Mouse (Mus musculus) ES-E14 (cell line): ENCODE data around the gene Gab1. TPM values are rescaled to one million over a fixed set of nuclear protein-coding genes. Genes with fewer than 3 reads are reported as not detected.
A peak's percentile ranks its signal among the peaks of the same experiment; 100 is the strongest.

ENCODE experiments used
- DNase-seq: peaks from one replicate; pipeline ENCODE4 v3.0.0-alpha.2; 2013; ENCODE audit warnings: low read depth, low spot score
- H3K27ac ChIP-seq: 2 replicates; pipeline ENCODE4 v1.5.1; 2012; ENCODE audit warnings: low read depth, mild to moderate bottlenecking, low read length, moderate library complexity, mixed read lengths; ENCODE audit not compliant: poor library complexity, insufficient read depth, severe bottlenecking
- H3K36me3 ChIP-seq: 2 replicates; pipeline ENCODE4 v1.6.1; 2012; ENCODE audit warnings: mild to moderate bottlenecking, low read length, moderate library complexity, mixed read lengths; ENCODE audit not compliant: control insufficient read depth, poor library complexity, insufficient read depth, severe bottlenecking
- H3K4me1 ChIP-seq, 2 experiments: fragments of 150-350 bp in 1 of 2; sonication (generic) in 1 of 2; 2 replicates each; pipeline ENCODE4 v1.6.1; 2012; ENCODE audit warnings: low read length in 2 of 2, mild to moderate bottlenecking in 1 of 2, mixed read lengths in 1 of 2; ENCODE audit not compliant: control insufficient read depth in 2 of 2, insufficient read depth in 2 of 2, poor library complexity in 1 of 2
- H3K4me3 ChIP-seq, 2 experiments: fragments of 150-350 bp in 1 of 2; sonication (generic) in 1 of 2; 2 replicates each; pipeline ENCODE4 v1.5.1; 2012; ENCODE audit warnings: low read length in 2 of 2, low read depth in 1 of 2, mild to moderate bottlenecking in 1 of 2, mixed read lengths in 1 of 2; ENCODE audit not compliant: insufficient read depth in 1 of 2, poor library complexity in 1 of 2, severe bottlenecking in 1 of 2
- H3K9ac ChIP-seq: 2 replicates; pipeline ENCODE4 v1.6.1; 2012; ENCODE audit warnings: low read depth, mild to moderate bottlenecking, low read length, mixed read lengths; ENCODE audit not compliant: poor library complexity, insufficient read depth, severe bottlenecking
- H3K9me3 ChIP-seq: fragments of 150-350 bp; sonication (generic); 2 replicates; pipeline ENCODE4 v1.6.1; 2012; ENCODE audit warnings: low read depth, mild to moderate bottlenecking, low read length; ENCODE audit not compliant: control insufficient read depth, insufficient read depth
- CHD2 ChIP-seq: IDR thresholded peaks from 2 replicates; pipeline ENCODE4 v1.6.1; 2014; ENCODE audit warnings: mild to moderate bottlenecking, low read depth, low read length, inconsistent platforms
- HCFC1 ChIP-seq: IDR thresholded peaks from 2 replicates; pipeline ENCODE4 v1.6.1; 2012; ENCODE audit warnings: low read length, inconsistent platforms, borderline replicate concordance; ENCODE audit not compliant: insufficient read depth
- MAFK ChIP-seq: IDR thresholded peaks from 2 replicates; pipeline ENCODE4 v1.6.1; 2014; ENCODE audit warnings: mild to moderate bottlenecking, low read depth, low read length, inconsistent platforms; ENCODE audit not compliant: insufficient read depth
- ZC3H11A ChIP-seq: IDR thresholded peaks from 2 replicates; pipeline ENCODE4 v1.6.1; 2012; ENCODE audit warnings: low read depth, mild to moderate bottlenecking, inconsistent platforms, low read length, borderline replicate concordance
- ZNF384 ChIP-seq: IDR thresholded peaks from 2 replicates; pipeline ENCODE4 v1.6.1; 2012; ENCODE audit warnings: low read depth, low read length, inconsistent platforms
- in situ Hi-C, 2 experiments: fragments of 600-800 bp; cut with MboI; formaldehyde crosslinking; loops; one replicate each; pipeline ENCODE4 v1.15.1; 2025; ENCODE audit warnings: low sequenced_read_pairs in 2 of 2, inconsistent platforms in 1 of 2; ENCODE audit not compliant: unreplicated experiment in 2 of 2
- total RNA-seq: library from RNA; depleted of rRNA; stranded (reverse); fragments of 300-350 nt; gene quantifications from 2 replicates; pipeline ENCODE4 v1.2.3, GENCODE M21; 2012

Gab1 gene
- total RNA-seq, 1 experiment, result 70.9 TPM

GRCm38 (mm10) chr8:80792214-80792613 is 88.1 kb downstream of the Gab1 start:
- Histone ChIP-seq H3K9ac (no peak overlapping the region), H3K4me3 (no peak overlapping the region), H3K4me1 (peaks cover 0 to 2% of the 10 kb centered on the region in 2 experiments; a peak in 2 of 4 replicates), H3K27ac (peak overlapping the region; percentile 41; the same call in 1 of the 2 replicates), H3K9me3 (no peaks in the 10 kb centered on the region), H3K36me3 (peaks cover 48% of the 10 kb centered on the region)
- in situ Hi-C loops, result no loop called here
- no peak for DNase-seq
- TF ChIP-seq HCFC1, result no peak
- TF ChIP-seq CHD2, result no peak
- no peak for TF ChIP-seq MAFK
- no peak for TF ChIP-seq ZC3H11A
- no peak for TF ChIP-seq ZNF384

DNA sequence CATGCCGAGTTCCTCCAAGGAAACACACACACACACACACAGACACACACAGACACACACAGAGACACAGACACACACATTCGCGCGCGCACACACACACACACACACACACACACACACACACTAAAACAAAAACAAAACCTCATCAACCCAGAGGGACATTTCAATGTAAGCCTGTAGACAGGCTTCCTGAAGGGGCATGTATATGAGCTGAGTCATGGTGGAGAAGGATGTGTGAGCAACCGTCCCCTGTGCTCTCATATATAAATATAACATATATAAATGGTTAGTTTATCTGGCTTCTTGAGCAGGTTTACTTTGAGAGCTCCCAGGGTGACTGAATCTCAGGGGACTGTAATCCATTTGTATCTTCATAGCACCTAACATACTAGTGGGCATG is 91.0 kb downstream of the Gab1 start:
- Histone ChIP-seq H3K27ac (no peak overlapping the region), H3K36me3 (peaks cover 59% of the 10 kb centered on the region), H3K9ac (no peak overlapping the region), H3K4me3 (no peak overlapping the region), H3K9me3 (no peaks in the 10 kb centered on the region), H3K4me1 (peaks cover 0 to 2% of the 10 kb centered on the region in 2 experiments; a peak in 2 of 4 replicates)
- DNase-seq, result no peak
- TF ChIP-seq ZC3H11A, result no peak
- no peak for TF ChIP-seq ZNF384
- no peak for TF ChIP-seq HCFC1
- no peak for TF ChIP-seq CHD2
- TF ChIP-seq MAFK, result no peak
- in situ Hi-C loops, result no loop called here

GRCm38 (mm10) chr8:80784559-80784958 is 95.8 kb downstream of the Gab1 start:
- DNase-seq, result no peak
- TF ChIP-seq ZNF384, result no peak
- TF ChIP-seq HCFC1, result no peak
- no peak for TF ChIP-seq ZC3H11A
- TF ChIP-seq CHD2, result no peak
- TF ChIP-seq MAFK, result no peak
- Histone ChIP-seq H3K9me3 (no peaks in the 10 kb centered on the region), H3K4me3 (no peak overlapping the region), H3K27ac (no peak overlapping the region), H3K9ac (no peak overlapping the region), H3K36me3 (peaks cover 57% of the 10 kb centered on the region), H3K4me1 (no peaks in the 10 kb centered on the region)
- in situ Hi-C loops, result no loop called here

- in situ Hi-C loops, result no loop called here
- TF ChIP-seq CHD2, result no peak
- no peak for TF ChIP-seq ZNF384
- TF ChIP-seq HCFC1, result no peak
- TF ChIP-seq MAFK, result no peak
- TF ChIP-seq ZC3H11A, result no peak
- H3K9ac ChIP-seq, result no peak overlapping the region
- H3K4me1 ChIP-seq, result no peaks in the 10 kb centered on the region
- peaks cover 55% of the 10 kb centered on the region for H3K36me3 ChIP-seq
- H3K27ac ChIP-seq, result no peak overlapping the region
- DNase-seq, result no peak
- H3K9me3 ChIP-seq, result no peaks in the 10 kb centered on the region
- no peak overlapping the region for H3K4me3 ChIP-seq
Observed at GRCm38 (mm10) chr8:80783271-80783670, 97.0 kb downstream of the Gab1 start.

DNA sequence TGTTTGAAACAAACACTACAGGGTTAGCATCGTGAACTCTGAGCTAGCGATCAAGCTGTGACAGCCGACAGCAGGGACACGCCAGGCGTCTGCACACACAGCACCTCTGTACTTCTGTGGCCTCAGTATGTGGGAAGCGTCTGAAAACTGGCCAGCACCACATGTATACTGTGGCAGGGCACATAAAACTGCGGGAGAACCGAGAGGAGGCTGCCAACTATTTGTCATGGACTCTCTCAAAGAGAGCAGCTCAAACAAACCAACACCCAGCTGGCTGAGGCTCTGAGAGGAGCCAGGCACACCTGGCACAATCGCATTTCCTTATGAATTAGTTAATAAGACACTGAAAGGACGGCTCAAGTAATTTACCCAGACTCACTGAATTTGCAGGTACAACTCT is 99.0 kb downstream of the Gab1 start:
- H3K9ac ChIP-seq, result no peak overlapping the region
- TF ChIP-seq MAFK (no peak), CHD2 (no peak), ZNF384 (no peak), ZC3H11A (no peak), HCFC1 (no peak)
- H3K36me3 ChIP-seq, result peaks cover 56% of the 10 kb centered on the region
- no peak overlapping the region for H3K4me3 ChIP-seq
- in situ Hi-C loops, result no loop called here
- no peaks in the 10 kb centered on the region for H3K4me1 ChIP-seq
- H3K27ac ChIP-seq, result no peak overlapping the region
- no peaks in the 10 kb centered on the region for H3K9me3 ChIP-seq
- DNase-seq, result no peak
